Mouse (Mus musculus): ENCODE measurements at regions not wholly inside any gene's neighbourhood (a gene's known extent, or its start where the extent isn't known, plus 50 kb on each side); places are given as distances from the start of the nearest gene placed in this dataset.
"Not testable (repeated sequence)": the region's sequence is repeated elsewhere in the genome, so short reads cannot be mapped to it uniquely, and the experiment has no call there.

GRCm38 (mm10) chr9:14056410-14057172 lies 218.3 kb upstream of the Sesn3 start:
- no peak for DNase-seq
- intact Hi-C loops (cut with DNase I): no loop called here

GRCm38 (mm10) chr9:14058592-14059227 lies 216.2 kb upstream of the Sesn3 start:
- no peak for DNase-seq
- intact Hi-C loops (cut with DNase I): no loop called here

DNA sequence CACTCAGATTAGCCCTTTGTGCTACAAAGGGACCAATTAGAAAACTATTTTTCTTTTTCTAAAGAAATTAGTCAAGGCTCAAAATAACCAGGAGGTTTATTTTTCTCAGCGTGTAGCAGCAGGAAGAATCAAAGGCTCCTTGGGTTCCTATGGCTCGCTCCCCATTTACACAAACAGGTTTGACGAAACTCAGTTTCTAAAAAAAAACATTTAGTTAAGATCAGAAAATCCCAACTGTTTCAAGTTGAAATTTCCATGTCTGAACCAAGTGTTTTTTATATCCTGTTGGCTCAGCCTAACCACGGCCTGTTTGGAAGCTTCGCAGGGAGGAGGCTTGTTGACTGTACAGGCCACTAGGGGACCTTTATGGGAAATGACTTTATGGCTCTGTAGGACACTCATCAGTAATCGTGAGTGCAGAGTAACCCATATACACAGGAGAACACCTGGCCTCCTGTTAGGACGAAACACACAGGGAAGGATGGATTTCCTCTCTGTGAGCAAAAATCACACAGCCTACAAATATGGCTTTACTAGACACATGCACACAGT lies 215.6 kb upstream of the Sesn3 start:
- intact Hi-C loops (cut with DNase I): no loop called here

GRCm38 (mm10) chr9:14060257-14060656 lies 214.6 kb upstream of the Sesn3 start:
- DNase-seq: no peak
- intact Hi-C loops (cut with DNase I): no loop called here

More for the DNA sequence above, 215.6 kb upstream of the Sesn3 start:
- DNase-seq: no peak

GRCm38 (mm10) chr9:14061389-14061788 lies 213.5 kb upstream of the Sesn3 start:
- intact Hi-C loops (cut with DNase I): no loop called here

DNA sequence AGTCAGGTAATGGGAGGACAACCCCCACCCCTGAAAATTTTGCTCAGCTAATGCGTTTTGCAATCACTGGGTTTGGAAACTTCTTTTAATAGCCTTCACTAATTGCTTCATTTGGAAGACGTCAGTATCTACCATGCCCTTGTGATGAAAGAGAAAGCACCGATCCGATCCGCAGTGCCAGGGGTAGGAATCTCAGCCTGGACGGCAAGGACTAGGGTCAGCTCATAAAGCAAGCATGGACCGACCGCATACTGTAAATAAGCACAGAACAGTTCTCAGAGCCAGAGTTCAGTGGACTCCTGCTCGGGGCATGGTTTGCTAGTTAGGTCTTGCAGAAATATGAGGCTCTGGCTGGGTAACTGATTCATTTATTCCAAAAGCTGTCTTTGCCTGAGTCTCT lies 213.0 kb upstream of the Sesn3 start:
- intact Hi-C loops (cut with DNase I): no loop called here
- no peak for DNase-seq

More at GRCm38 (mm10) chr9:14061389-14061788, 213.5 kb upstream of the Sesn3 start:
- no peak for DNase-seq

DNA sequence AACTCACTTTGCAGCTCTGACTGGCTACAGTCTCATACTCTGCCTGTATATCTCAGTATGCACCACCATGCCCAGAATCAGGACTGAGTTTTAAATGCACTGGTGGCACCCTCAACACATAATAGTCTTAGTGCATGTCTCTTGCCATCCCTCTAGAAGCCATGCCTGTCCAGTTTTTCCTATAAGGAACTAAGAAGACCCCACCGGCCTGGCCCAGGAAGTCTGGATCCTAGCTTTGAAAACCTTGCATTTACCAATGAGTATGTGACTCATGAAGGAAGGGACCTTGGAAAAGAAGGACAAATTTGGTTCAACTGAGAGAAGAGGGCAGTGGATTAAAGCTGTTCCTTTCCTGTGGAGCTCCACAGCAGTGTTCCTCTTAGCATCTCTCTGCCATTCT lies 212.2 kb upstream of the Sesn3 start:
- intact Hi-C loops (cut with DNase I): no loop called here
- DNase-seq: no peak

GRCm38 (mm10) chr9:14066741-14067140 lies 208.1 kb upstream of the Sesn3 start:
- DNase-seq; intact Hi-C loops (cut with DNase I): not testable (repeated sequence)

DNA sequence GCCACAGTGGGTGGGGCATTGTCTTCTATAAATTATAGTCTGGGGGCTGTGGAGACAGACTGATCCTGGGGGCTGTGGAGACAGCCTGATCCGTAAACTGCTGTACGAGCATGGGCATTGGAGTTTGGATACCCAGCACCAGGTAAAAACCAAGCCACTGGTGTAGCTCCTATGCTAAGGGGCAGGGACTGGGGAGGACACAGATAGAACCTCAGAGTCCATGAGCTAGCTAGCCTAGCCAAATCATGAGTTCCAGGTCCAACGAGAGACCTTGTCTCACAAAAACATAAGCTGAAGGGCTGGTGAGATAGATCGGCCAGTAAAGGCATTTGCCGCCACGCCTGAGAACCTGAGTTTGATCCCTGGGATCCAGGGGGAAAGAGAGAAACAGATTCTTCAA lies 205.8 kb upstream of the Sesn3 start:
- DNase-seq: no peak
- intact Hi-C loops (cut with DNase I): no loop called here

- no peak for DNase-seq
- intact Hi-C loops (cut with DNase I): no loop called here
Measured at GRCm38 (mm10) chr9:14069770-14070169, 205.1 kb upstream of the Sesn3 start.

- no peak for DNase-seq
- intact Hi-C loops (cut with DNase I): no loop called here
Measured at GRCm38 (mm10) chr9:14071728-14072127, 203.1 kb upstream of the Sesn3 start.

GRCm38 (mm10) chr9:14072950-14073349 lies 201.9 kb upstream of the Sesn3 start:
- intact Hi-C loops (cut with DNase I): no loop called here
- DNase-seq: no peak

DNA sequence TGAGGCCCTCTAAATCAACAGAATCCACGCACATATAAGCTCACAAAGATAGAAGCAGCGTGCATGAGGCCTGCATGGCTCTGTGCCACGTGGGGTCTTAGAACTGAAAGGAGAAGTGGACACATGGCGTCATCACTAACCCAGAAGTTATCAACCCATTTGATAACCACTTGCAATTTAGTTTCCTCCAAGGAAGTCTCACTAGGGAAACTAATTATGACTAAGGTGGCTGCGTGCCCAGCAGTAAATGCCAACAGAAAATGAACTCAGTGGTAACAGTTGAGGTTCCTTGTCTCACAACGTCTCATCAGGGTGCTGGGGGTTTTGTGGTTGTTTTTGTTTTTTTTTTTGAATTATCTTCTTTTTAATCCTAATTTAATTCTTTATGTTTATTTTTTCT lies 200.6 kb upstream of the Sesn3 start:
- intact Hi-C loops (cut with DNase I): no loop called here
- DNase-seq: no peak

DNA sequence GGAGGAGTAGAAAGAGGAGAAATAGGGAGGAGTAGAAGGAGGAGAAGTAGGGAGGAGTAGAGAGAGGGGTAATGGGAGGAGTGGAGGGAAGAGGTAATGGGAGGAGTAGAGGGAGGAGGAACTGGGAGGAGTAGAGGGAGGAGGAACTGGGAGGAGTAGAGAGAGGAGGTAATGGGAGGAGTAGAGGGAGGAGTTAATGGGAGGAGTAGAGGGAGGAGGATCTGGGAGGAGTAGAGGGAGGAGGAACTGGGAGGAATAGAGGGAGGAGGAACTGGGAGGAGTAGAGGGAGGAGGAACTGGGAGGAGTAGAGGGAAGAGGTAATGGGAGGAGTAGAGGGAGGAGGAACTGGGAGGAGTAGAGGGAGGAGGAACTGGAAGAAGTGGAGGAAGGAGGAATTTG lies 200.0 kb upstream of the Sesn3 start:
- DNase-seq; intact Hi-C loops (cut with DNase I): not testable (repeated sequence)

DNA sequence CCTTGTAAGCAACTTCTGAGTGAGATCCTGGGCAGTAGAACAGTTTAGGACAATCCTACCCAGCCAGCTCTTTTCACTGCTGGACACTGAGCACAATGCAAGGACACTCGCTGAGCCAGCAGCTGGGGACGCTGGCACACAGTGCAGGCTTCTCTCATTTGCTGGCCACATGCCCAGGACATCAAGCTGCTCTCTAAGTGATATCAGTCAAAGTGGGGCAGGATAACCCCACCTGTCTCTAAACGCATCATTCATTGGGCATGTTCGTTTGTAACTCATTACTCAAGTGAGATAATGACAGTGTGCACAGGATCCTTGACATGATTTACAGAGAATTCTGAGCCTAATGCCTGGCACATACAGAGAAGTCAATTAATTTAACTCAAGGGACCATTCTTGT lies 199.4 kb upstream of the Sesn3 start:
- DNase-seq: peak in 1 of 2 experiments; percentile 47
- intact Hi-C loops (cut with DNase I): no loop called here

DNA sequence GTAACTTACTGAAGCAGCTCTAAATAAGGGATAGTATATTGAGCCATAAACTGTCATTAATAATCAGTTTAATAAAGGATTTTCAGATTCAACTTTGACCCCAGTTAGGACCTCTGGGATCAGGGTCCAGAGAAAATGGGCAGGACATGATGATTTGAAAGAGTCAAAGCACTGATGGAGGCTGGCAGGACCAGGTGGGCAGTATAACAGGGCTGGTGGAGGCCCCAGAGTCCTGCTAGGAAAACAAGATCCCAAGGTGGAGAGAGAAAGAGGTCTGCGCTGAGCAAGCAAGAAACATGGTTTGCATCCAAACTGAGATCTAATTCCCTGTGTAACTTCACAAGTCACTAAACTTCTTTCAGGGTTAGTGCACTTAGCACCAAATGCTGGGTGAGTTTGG lies 199.0 kb upstream of the Sesn3 start:
- no peak for DNase-seq
- intact Hi-C loops (cut with DNase I): no loop called here

DNA sequence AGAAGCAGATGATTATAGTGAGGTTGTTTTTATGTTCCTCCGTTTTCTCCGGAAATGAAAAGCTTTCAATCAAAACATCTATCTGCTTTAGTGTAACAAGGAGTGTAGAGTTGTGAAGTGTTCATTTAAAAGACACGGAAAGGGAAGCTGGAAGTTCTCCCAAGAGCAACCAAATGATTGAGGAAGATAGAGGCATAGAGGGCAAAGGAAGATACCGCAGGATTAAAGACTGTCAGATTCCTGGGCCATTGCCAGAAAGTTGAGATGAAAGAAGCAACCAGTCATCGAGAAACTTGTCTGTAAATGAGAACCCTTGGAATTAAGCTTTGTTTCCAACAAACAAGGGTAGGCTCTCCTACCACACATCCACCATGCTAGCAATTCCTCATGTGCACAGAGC lies 198.1 kb upstream of the Sesn3 start:
- intact Hi-C loops (cut with DNase I): no loop called here
- no peak for DNase-seq

- intact Hi-C loops (cut with DNase I): no loop called here
- no peak for DNase-seq
Measured at GRCm38 (mm10) chr9:14081138-14081537, 193.7 kb upstream of the Sesn3 start.

- intact Hi-C loops (cut with DNase I): no loop called here
- DNase-seq: no peak
Measured at GRCm38 (mm10) chr9:14086201-14086600, 188.7 kb upstream of the Sesn3 start.

DNA sequence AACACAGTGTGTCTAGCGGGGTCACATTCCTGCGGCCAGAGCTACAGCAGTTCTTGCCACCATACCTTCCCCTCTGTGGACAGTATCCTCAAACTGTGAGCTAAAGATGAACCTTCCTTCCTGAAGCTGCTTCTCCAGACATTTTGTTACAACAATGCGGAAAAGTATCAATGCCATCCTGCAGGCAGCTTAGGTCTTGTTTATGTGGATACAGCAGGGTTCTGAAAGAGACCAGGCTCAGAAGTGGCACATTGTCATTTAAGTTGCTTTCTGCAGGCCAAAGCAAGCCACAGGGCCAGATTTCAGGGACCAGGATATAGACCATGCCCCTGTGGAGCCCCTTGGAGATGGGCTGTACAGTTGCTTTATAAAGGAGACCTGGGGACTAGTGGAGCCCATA lies 188.3 kb upstream of the Sesn3 start:
- intact Hi-C loops (cut with DNase I): no loop called here
- no peak for DNase-seq

- intact Hi-C loops (cut with DNase I): no loop called here
- DNase-seq: no peak
Measured at GRCm38 (mm10) chr9:14087874-14088273, 187.0 kb upstream of the Sesn3 start.

GRCm38 (mm10) chr9:14089791-14090256 lies 185.0 kb upstream of the Sesn3 start:
- DNase-seq: no peak
- intact Hi-C loops (cut with DNase I): no loop called here
